Mouse (Mus musculus) olfactory bulb, adult 2 months (tissue): ENCODE data around the gene Fbxo22.

Experiments used
- CTCF ChIP-seq: fragments of 200-500 bp; IDR thresholded peaks from 2 replicates; pipeline ENCODE4 v1.5.1; 2012; ENCODE audit warnings: low read depth, mild to moderate bottlenecking, low read length, moderate library complexity; ENCODE audit not compliant: insufficient read depth
- POLR2A ChIP-seq: fragments of 200-500 bp; IDR thresholded peaks from 2 replicates; pipeline ENCODE4 v1.6.1; 2012; ENCODE audit warnings: mild to moderate bottlenecking, low read depth, low read length, moderate library complexity; ENCODE audit not compliant: insufficient read depth

GRCm38 (mm10) chr9:55199348-55199747, 9.4 kb upstream of the Fbxo22 start:
- no peak for TF ChIP-seq POLR2A
- no peak for TF ChIP-seq CTCF
